Mouse (Mus musculus) G1E (cell line): ENCODE results near the gene Hmgb2.
"Not testable (repeated sequence)": the region's sequence is repeated elsewhere in the genome, so short reads cannot be mapped to it uniquely, and the experiment has no call there.

ENCODE experiments used
- CTCF ChIP-seq: IDR thresholded peaks from 2 replicates; pipeline ENCODE4 v1.5.1; 2012; ENCODE audit warnings: low read depth, low read length, inconsistent platforms, mixed read lengths
- GATA2 ChIP-seq: IDR thresholded peaks from 2 replicates; pipeline ENCODE4 v1.6.1; 2012; ENCODE audit warnings: low read depth, low read length, inconsistent platforms, borderline replicate concordance

GRCm38 (mm10) chr8:57516685-57517084, 5.0 kb downstream of the Hmgb2 start:
- not testable (repeated sequence) for TF ChIP-seq GATA2, CTCF
